Mouse (Mus musculus) C2C12 (cell line): ENCODE data around the gene Map4k3. TPM values are rescaled to one million over a fixed set of nuclear protein-coding genes. Genes with fewer than 3 reads are reported as not detected.
"Not testable (repeated sequence)": the region's sequence is repeated elsewhere in the genome, so short reads cannot be mapped to it uniquely, and the experiment has no call there.

Experiments
- H3K27me3 ChIP-seq: one replicate; pipeline ENCODE4 v1.6.1; 2011; ENCODE audit not compliant: control insufficient read depth, insufficient read depth, insufficient read length
- H3K36me3 ChIP-seq: one replicate; pipeline ENCODE4 v1.6.1; 2011; ENCODE audit not compliant: control insufficient read depth, insufficient read depth
- H3K4me3 ChIP-seq: one replicate; pipeline ENCODE4 v1.5.1; 2011; ENCODE audit warnings: mild to moderate bottlenecking, control low read depth; ENCODE audit not compliant: poor library complexity, insufficient read depth, severe bottlenecking
- H3K79me2 ChIP-seq: one replicate; pipeline ENCODE4 v1.6.1; 2011; ENCODE audit not compliant: control insufficient read depth, insufficient read depth
- H3K79me3 ChIP-seq: one replicate; pipeline ENCODE4 v1.6.1; 2011; ENCODE audit warnings: low read depth, control low read depth
- H3ac ChIP-seq: one replicate; pipeline ENCODE3; 2011; ENCODE audit warnings: low read depth; ENCODE audit not compliant: control insufficient read depth, insufficient read length
- CEBPB ChIP-seq: IDR thresholded peaks from one replicate; pipeline ENCODE4 v1.6.1; 2011; ENCODE audit warnings: low read depth, mild to moderate bottlenecking, control low read depth, moderate library complexity
- CTCF ChIP-seq: IDR thresholded peaks from one replicate; pipeline ENCODE4 v1.5.1; 2011; ENCODE audit not compliant: control insufficient read depth, insufficient read depth, insufficient read length
- FOSL1 ChIP-seq: IDR thresholded peaks from one replicate; pipeline ENCODE4 v1.8.0; 2011; ENCODE audit warnings: mild to moderate bottlenecking, low read length; ENCODE audit not compliant: poor library complexity, insufficient read depth, severe bottlenecking
- MAX ChIP-seq: IDR thresholded peaks from one replicate; pipeline ENCODE4 v1.6.1; 2011; ENCODE audit warnings: mild to moderate bottlenecking, control low read depth
- MYOD1 ChIP-seq: IDR thresholded peaks from one replicate; pipeline ENCODE4 v1.6.1; 2011; ENCODE audit warnings: low read depth; ENCODE audit not compliant: control insufficient read depth, insufficient read length
- MYOG ChIP-seq: IDR thresholded peaks from one replicate; pipeline ENCODE4 v1.6.1; 2011; ENCODE audit not compliant: control insufficient read depth, insufficient read length; ENCODE audit errors: extremely low read depth
- USF1 ChIP-seq: IDR thresholded peaks from one replicate; pipeline ENCODE4 v1.6.1; 2011; ENCODE audit warnings: low read depth, mild to moderate bottlenecking, control low read depth, moderate library complexity
- polyA plus RNA-seq: library from polyadenylated mRNA; unstranded; fragments of >200 nt; fragmentation: generic; extraction: Trizol; gene quantifications from one replicate; pipeline ENCODE4 v1.2.1, GENCODE M21; 2012; ENCODE audit warnings: missing spikeins

Map4k3 gene
- polyA plus RNA-seq, 1 experiment = 3.0 TPM

- H3ac ChIP-seq = no peak overlapping the region
- H3K36me3 ChIP-seq = no peaks in the 10 kb centered on the region
- TF ChIP-seq USF1 (no peak), CEBPB (no peak), MYOD1 (no peak), CTCF (no peak), MYOG (no peak), MAX (no peak), FOSL1 (no peak)
Measured at GRCm38 (mm10) chr17:80537136-80537535, 191.1 kb downstream of the Map4k3 start.

GRCm38 (mm10) chr17:80535633-80536032 lies 192.7 kb downstream of the Map4k3 start:
- no peaks in the 10 kb centered on the region for H3K36me3 ChIP-seq
- no peaks in the 10 kb centered on the region for H3K79me3 ChIP-seq
- H3K79me2 ChIP-seq = no peaks in the 10 kb centered on the region
- H3ac ChIP-seq = no peak overlapping the region
- H3K27me3 ChIP-seq = peaks cover 3% of the 10 kb centered on the region
- TF ChIP-seq MYOD1 (no peak), FOSL1 (no peak), USF1 (no peak), CTCF (no peak)
- H3K4me3 ChIP-seq = no peak overlapping the region

More at GRCm38 (mm10) chr17:80537136-80537535, 191.1 kb downstream of the Map4k3 start:
- H3K79me3 ChIP-seq = no peaks in the 10 kb centered on the region
- H3K4me3 ChIP-seq = no peak overlapping the region
- peaks cover 3% of the 10 kb centered on the region for H3K27me3 ChIP-seq
- H3K79me2 ChIP-seq = no peaks in the 10 kb centered on the region

GRCm38 (mm10) chr17:80531351-80531750 lies 196.9 kb downstream of the Map4k3 start:
- H3K4me3 ChIP-seq, H3K36me3 ChIP-seq, H3K79me2 ChIP-seq, H3ac ChIP-seq, H3K27me3 ChIP-seq, H3K79me3 ChIP-seq: not testable (repeated sequence)

Other genes with a start within 250 kb of the Map4k3 start
- 4.2 TPM for gene Sos1, start 248.0 kb downstream of the Map4k3 start, polyA plus RNA-seq
- gene Cdkl4, start 150.7 kb downstream of the Map4k3 start, polyA plus RNA-seq = not detected
- gene Tmem178, start 216.1 kb upstream of the Map4k3 start, polyA plus RNA-seq = not detected